Mouse (Mus musculus): ENCODE data around the gene P2rx2. TPM values are rescaled to one million over a fixed set of nuclear protein-coding genes. Genes with fewer than 3 reads are reported as not detected.

P2rx2 gene
- polyA plus RNA-seq, 1 experiment from 2014 or later, result not detected

GRCm38 (mm10) chr5:110378181-110378583 lies 35.2 kb upstream of the P2rx2 start:
- Histone ChIP-seq H3K4me3 (ENCODE audit: low read depth, low read length) (no peak overlapping the region), H3K27ac (ENCODE audit: low read length) (no peak overlapping the region), H3K9me3 (replicated peaks; ENCODE audit: control insufficient read depth, low read length) (no peaks in the 10 kb centered on the region), H3K36me3 (ENCODE audit: control insufficient read depth, insufficient read depth) (no peaks in the 10 kb centered on the region), H3K9ac (ENCODE audit: low read depth, low read length) (no peak overlapping the region), H3K27me3 (ENCODE audit: control insufficient read depth, insufficient read depth, low read depth, low read length) (no peaks in the 10 kb centered on the region), H3K4me1 (ENCODE audit: control insufficient read depth, low read depth, low read length) (no peaks in the 10 kb centered on the region), H3K4me2 (ENCODE audit: low read depth, low read length) (no peak overlapping the region)
- ATAC-seq (ENCODE audit: low read depth), result no peak
- 70% methylated on average over 20 of the region's 20 CpGs for WGBS (ENCODE audit: insufficient replicate concordance)

- 57% methylated on average over 8 of the region's 8 CpGs for WGBS (ENCODE audit: insufficient replicate concordance)
These were observed 33.9 kb upstream of the P2rx2 start for GRCm38 (mm10) chr5:110376802-110377433.

DNA sequence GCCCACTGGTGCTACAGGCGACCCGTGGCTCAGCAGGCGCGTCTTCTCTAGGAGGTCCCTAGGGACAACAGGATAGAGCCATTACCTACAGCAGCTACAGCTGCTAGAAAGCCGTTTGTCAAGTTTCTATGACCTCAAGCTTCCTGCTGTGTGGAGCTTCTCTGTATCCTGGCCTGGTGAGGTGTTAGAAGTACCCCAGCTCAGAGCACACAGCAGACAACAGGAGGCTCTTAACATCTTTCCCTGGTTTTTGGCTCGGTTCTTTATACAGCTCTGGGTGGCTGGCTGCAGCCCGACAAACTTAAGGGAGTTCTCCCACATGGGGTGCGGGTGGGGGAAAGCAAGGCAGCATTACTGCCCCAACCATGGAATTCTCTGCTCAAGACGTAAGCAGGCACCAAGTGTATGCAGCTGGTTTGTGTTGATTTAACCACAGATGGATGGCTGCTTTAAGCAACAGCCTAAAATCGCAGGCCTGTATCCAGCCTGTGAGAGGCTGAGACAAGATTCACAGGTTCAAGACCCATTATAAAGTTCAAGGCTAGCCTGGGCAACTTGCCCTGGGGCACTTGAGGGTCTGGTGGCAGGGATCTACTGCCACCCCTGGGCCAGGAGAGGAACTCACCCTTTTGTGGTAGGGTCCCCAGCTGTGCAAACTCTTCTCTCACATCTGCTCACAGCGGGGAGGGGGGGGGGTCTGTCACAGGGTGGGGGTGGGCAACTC lies 21.0 kb upstream of the P2rx2 start:
- H3K4me2 ChIP-seq (ENCODE audit: low read depth, low read length), result peak overlapping the region; percentile 73
- H3K9me3 ChIP-seq (replicated peaks; ENCODE audit: control insufficient read depth, low read length), result no peaks in the 10 kb centered on the region
- H3K4me1 ChIP-seq (ENCODE audit: control insufficient read depth, low read depth, low read length), result no peaks in the 10 kb centered on the region; the same call in none of the 2 replicates
- H3K36me3 ChIP-seq (ENCODE audit: control insufficient read depth, insufficient read depth), result no peaks in the 10 kb centered on the region
- peak overlapping the region; percentile 52; the same call in 1 of the 2 replicates for H3K4me3 ChIP-seq (ENCODE audit: low read depth, low read length)
- no peak overlapping the region for H3K27ac ChIP-seq (ENCODE audit: low read length)
- no peak for ATAC-seq (ENCODE audit: low read depth)
- peaks cover 13% of the 10 kb centered on the region for H3K27me3 ChIP-seq (ENCODE audit: control insufficient read depth, insufficient read depth, low read depth, low read length)
- 49% methylated on average over 11 of the region's 11 CpGs for WGBS (ENCODE audit: insufficient replicate concordance)
- no peak overlapping the region for H3K9ac ChIP-seq (ENCODE audit: low read depth, low read length)

More at GRCm38 (mm10) chr5:110376802-110377433, 33.9 kb upstream of the P2rx2 start:
- no peaks in the 10 kb centered on the region for H3K9me3 ChIP-seq (replicated peaks; ENCODE audit: control insufficient read depth, low read length)
- no peaks in the 10 kb centered on the region for H3K4me1 ChIP-seq (ENCODE audit: control insufficient read depth, low read depth, low read length)
- no peak overlapping the region for H3K9ac ChIP-seq (ENCODE audit: low read depth, low read length)
- no peaks in the 10 kb centered on the region for H3K36me3 ChIP-seq (ENCODE audit: control insufficient read depth, insufficient read depth)
- ATAC-seq (ENCODE audit: low read depth), result no peak; the same call in 1 of the 2 replicates
- no peak overlapping the region for H3K4me3 ChIP-seq (ENCODE audit: low read depth, low read length)
- H3K4me2 ChIP-seq (ENCODE audit: low read depth, low read length), result no peak overlapping the region
- H3K27ac ChIP-seq (ENCODE audit: low read length), result no peak overlapping the region
- H3K27me3 ChIP-seq (ENCODE audit: control insufficient read depth, insufficient read depth, low read depth, low read length), result no peaks in the 10 kb centered on the region

DNA sequence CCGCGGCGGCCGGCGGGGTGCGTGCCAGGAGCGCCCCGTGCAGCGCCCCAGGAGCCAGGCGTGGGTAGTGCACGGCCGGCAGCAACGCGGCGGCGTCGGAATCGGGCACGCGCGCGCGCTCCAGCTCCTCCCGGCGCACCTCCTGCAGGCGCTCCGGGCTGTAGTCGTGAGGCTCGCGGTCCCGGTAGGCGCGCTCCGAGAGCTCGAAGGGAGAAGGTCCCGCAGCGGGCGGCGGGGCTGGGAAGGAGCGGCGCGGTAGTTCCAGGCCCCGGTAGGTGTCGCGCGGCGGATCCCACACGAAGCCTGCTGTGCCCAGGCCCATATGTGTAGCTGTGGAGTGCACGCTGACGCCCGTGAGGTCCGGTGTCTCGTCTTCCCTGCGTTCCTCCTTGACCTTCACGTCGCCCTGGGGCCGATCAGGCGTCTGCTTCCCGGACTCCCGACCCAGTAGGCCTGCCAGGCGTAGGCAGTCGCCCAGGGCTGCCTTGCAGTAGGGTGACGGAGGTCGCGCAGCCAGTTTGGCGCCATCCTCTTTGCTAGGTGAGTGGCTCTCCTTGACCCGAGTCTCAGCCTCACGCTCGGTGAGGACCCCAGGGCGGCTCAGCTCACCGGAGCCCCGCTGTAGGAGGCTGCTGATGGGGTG lies 20.3 kb upstream of the P2rx2 start:
- Histone ChIP-seq H3K4me3 (ENCODE audit: low read depth, low read length) (peak overlapping the region; percentile 52), H3K27ac (ENCODE audit: low read length) (no peak overlapping the region), H3K36me3 (ENCODE audit: control insufficient read depth, insufficient read depth) (no peaks in the 10 kb centered on the region), H3K9me3 (replicated peaks; ENCODE audit: control insufficient read depth, low read length) (no peaks in the 10 kb centered on the region), H3K4me2 (ENCODE audit: low read depth, low read length) (peak overlapping the region; percentile 73), H3K4me1 (ENCODE audit: control insufficient read depth, low read depth, low read length) (no peaks in the 10 kb centered on the region; the same call in none of the 2 replicates), H3K9ac (ENCODE audit: low read depth, low read length) (peak overlapping the region; percentile 31), H3K27me3 (ENCODE audit: control insufficient read depth, insufficient read depth, low read depth, low read length) (peaks cover 13% of the 10 kb centered on the region)
- WGBS (ENCODE audit: insufficient replicate concordance), result 5% methylated on average over 65 of the region's 72 CpGs
- peak; percentile 75 for ATAC-seq (ENCODE audit: low read depth)

- Histone ChIP-seq H3K27ac (ENCODE audit: low read length) (no peak overlapping the region), H3K9ac (ENCODE audit: low read depth, low read length) (peak overlapping the region; percentile 26; the same call in 1 of the 2 replicates), H3K4me1 (ENCODE audit: control insufficient read depth, low read depth, low read length) (no peaks in the 10 kb centered on the region; the same call in none of the 2 replicates), H3K4me3 (ENCODE audit: low read depth, low read length) (peak overlapping the region; percentile 52), H3K4me2 (ENCODE audit: low read depth, low read length) (peak overlapping the region; percentile 73), H3K36me3 (ENCODE audit: control insufficient read depth, insufficient read depth) (no peaks in the 10 kb centered on the region), H3K9me3 (replicated peaks; ENCODE audit: control insufficient read depth, low read length) (no peaks in the 10 kb centered on the region), H3K27me3 (ENCODE audit: control insufficient read depth, insufficient read depth, low read depth, low read length) (peaks cover 13% of the 10 kb centered on the region)
- ATAC-seq (ENCODE audit: low read depth), result no peak
- 1% methylated on average over 27 of the region's 28 CpGs for WGBS (ENCODE audit: insufficient replicate concordance)
These were observed 19.8 kb upstream of the P2rx2 start for GRCm38 (mm10) chr5:110362813-110363178.

DNA sequence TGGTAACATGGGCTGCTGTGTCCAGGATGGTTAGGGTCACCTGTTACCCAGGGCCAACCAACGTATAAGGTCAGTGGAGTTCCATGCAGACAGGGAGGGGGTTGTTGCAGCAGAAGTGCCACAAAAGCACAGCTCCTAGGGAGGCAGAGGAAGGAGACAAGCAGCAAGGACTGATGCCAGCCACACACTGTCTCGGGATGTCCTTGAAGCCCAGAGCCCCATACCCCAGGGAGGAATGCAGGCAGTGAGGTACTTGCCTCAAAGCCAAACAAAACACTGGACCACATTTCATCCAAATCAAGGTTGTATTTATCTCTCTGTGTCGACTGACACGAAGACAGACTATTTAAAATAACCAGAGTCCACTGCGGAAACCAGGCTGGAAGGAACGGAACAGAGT lies 18.5 kb upstream of the P2rx2 start:
- no peaks in the 10 kb centered on the region for H3K36me3 ChIP-seq (ENCODE audit: control insufficient read depth, insufficient read depth)
- no peak overlapping the region for H3K4me3 ChIP-seq (ENCODE audit: low read depth, low read length)
- WGBS (ENCODE audit: insufficient replicate concordance), result 71% methylated on average over 6 of the region's 6 CpGs
- ATAC-seq (ENCODE audit: low read depth), result no peak
- no peak overlapping the region for H3K9ac ChIP-seq (ENCODE audit: low read depth, low read length)
- H3K9me3 ChIP-seq (replicated peaks; ENCODE audit: control insufficient read depth, low read length), result no peaks in the 10 kb centered on the region
- no peaks in the 10 kb centered on the region; the same call in none of the 2 replicates for H3K4me1 ChIP-seq (ENCODE audit: control insufficient read depth, low read depth, low read length)
- H3K27me3 ChIP-seq (ENCODE audit: control insufficient read depth, insufficient read depth, low read depth, low read length), result peaks cover 13% of the 10 kb centered on the region
- H3K27ac ChIP-seq (ENCODE audit: low read length), result no peak overlapping the region
- H3K4me2 ChIP-seq (ENCODE audit: low read depth, low read length), result no peak overlapping the region

DNA sequence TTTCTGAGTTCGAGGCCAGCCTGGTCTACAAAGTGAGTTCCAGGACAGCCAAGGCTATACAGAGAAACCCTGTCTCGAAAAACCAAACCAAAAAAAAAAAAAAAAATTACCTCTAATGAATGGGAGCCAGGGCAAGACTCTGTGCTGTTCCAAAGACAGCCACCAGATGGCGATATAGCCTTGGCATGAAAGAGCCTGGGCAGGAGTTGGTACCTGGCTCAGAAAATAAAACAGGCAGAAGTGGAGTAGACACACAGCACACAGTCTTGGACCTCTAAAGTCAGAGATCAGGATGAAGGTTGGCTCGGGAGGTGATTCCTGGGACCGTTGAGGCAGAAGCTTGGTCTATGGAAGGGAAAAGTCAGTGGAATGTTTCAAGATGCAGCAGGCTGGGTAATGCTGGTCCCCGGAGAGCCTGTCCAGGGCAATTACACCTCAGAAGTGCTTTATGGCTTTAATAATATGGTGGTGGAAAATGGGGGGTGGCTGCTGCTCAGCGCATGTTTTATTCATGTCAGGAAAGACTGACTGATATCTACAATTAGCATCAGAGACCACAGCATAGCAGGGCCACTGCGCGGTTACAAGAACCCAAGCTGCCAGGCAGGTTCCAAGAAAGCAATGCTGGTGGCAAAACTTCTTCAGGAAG lies 14.6 kb upstream of the P2rx2 start:
- Histone ChIP-seq H3K4me2 (ENCODE audit: low read depth, low read length) (no peak overlapping the region), H3K27me3 (ENCODE audit: control insufficient read depth, insufficient read depth, low read depth, low read length) (peaks cover 7% of the 10 kb centered on the region), H3K9me3 (replicated peaks; ENCODE audit: control insufficient read depth, low read length) (no peaks in the 10 kb centered on the region), H3K27ac (ENCODE audit: low read length) (no peak overlapping the region), H3K4me3 (ENCODE audit: low read depth, low read length) (no peak overlapping the region), H3K9ac (ENCODE audit: low read depth, low read length) (no peak overlapping the region), H3K4me1 (ENCODE audit: control insufficient read depth, low read depth, low read length) (no peaks in the 10 kb centered on the region), H3K36me3 (ENCODE audit: control insufficient read depth, insufficient read depth) (no peaks in the 10 kb centered on the region)
- 34% methylated on average over 9 of the region's 9 CpGs for WGBS (ENCODE audit: insufficient replicate concordance)
- ATAC-seq (ENCODE audit: low read depth), result no peak

- Histone ChIP-seq H3K4me1 (ENCODE audit: control insufficient read depth, low read depth, low read length) (no peaks in the 10 kb centered on the region), H3K9ac (ENCODE audit: low read depth, low read length) (no peak overlapping the region), H3K36me3 (ENCODE audit: control insufficient read depth, insufficient read depth) (no peaks in the 10 kb centered on the region), H3K4me2 (ENCODE audit: low read depth, low read length) (no peak overlapping the region), H3K27me3 (ENCODE audit: control insufficient read depth, insufficient read depth, low read depth, low read length) (peaks cover 7% of the 10 kb centered on the region), H3K27ac (ENCODE audit: low read length) (no peak overlapping the region), H3K4me3 (ENCODE audit: low read depth, low read length) (no peak overlapping the region), H3K9me3 (replicated peaks; ENCODE audit: control insufficient read depth, low read length) (no peaks in the 10 kb centered on the region)
- ATAC-seq (ENCODE audit: low read depth), result no peak
- WGBS (ENCODE audit: insufficient replicate concordance), result 18% methylated on average over 7 of the region's 7 CpGs
These were observed 11.7 kb upstream of the P2rx2 start for GRCm38 (mm10) chr5:110354716-110355115.

Measured in liver, embryonic 16.5 days (tissue).